Mouse (Mus musculus): ENCODE data around the gene Terb2. TPM values are rescaled to one million over a fixed set of nuclear protein-coding genes. Genes with fewer than 3 reads are reported as not detected.
A peak's percentile ranks its signal among the peaks of the same experiment; 100 is the strongest.

The Terb2 gene
- polyA plus RNA-seq, 1 experiment, result not detected

- Histone ChIP-seq H3K27me3 (ENCODE audit: control insufficient read depth, insufficient read depth, insufficient read length) (no peaks in the 10 kb centered on the region), H3K79me2 (ENCODE audit: control insufficient read depth, insufficient read depth) (no peaks in the 10 kb centered on the region), H3ac (ENCODE audit: control insufficient read depth, insufficient read length) (no peak overlapping the region), H3K4me2 (ENCODE audit: low read depth) (no peak overlapping the region), H3K4me3 (no peak overlapping the region), H3K36me3 (ENCODE audit: control insufficient read depth, insufficient read depth) (no peaks in the 10 kb centered on the region)
- TF ChIP-seq REST (IDR thresholded peaks at IDR 0.05; ENCODE audit: insufficient read depth, insufficient read length) (no peak), POLR2A (IDR thresholded peaks at IDR 0.05; ENCODE audit: insufficient read length, low read depth) (no peak), TCF12 (IDR thresholded peaks at IDR 0.05; ENCODE audit: insufficient read depth, poor library complexity, severe bottlenecking) (no peak), USF1 (IDR thresholded peaks at IDR 0.05; ENCODE audit: low read depth) (no peak), MYOD1 (IDR thresholded peaks at IDR 0.05; ENCODE audit: control insufficient read depth in 1 of 3, insufficient read length in 2 of 3, low read depth in 2 of 3) (no peak), E2F4 (IDR thresholded peaks at IDR 0.05; ENCODE audit: insufficient read depth) (no peak), CEBPB (IDR thresholded peaks at IDR 0.05; ENCODE audit: insufficient read depth, poor library complexity, severe bottlenecking) (no peak), POLR2AphosphoS2 (IDR thresholded peaks at IDR 0.05; ENCODE audit: insufficient read length, low read depth) (no peak), MAX (IDR thresholded peaks at IDR 0.05; ENCODE audit: low read depth) (no peak), TCF3 (IDR thresholded peaks at IDR 0.05; ENCODE audit: insufficient read length, low read depth) (no peak), SRF (IDR thresholded peaks at IDR 0.05; ENCODE audit: control insufficient read depth, insufficient read length, low read depth) (no peak), MYOG (IDR thresholded peaks at IDR 0.05; ENCODE audit: control insufficient read depth in 1 of 3, insufficient read depth in 1 of 3, insufficient read length in 2 of 3, low read depth in 2 of 3) (no peak)
These were observed 23.5 kb upstream of the Terb2 start for GRCm38 (mm10) chr2:122162529-122162928.

DNA sequence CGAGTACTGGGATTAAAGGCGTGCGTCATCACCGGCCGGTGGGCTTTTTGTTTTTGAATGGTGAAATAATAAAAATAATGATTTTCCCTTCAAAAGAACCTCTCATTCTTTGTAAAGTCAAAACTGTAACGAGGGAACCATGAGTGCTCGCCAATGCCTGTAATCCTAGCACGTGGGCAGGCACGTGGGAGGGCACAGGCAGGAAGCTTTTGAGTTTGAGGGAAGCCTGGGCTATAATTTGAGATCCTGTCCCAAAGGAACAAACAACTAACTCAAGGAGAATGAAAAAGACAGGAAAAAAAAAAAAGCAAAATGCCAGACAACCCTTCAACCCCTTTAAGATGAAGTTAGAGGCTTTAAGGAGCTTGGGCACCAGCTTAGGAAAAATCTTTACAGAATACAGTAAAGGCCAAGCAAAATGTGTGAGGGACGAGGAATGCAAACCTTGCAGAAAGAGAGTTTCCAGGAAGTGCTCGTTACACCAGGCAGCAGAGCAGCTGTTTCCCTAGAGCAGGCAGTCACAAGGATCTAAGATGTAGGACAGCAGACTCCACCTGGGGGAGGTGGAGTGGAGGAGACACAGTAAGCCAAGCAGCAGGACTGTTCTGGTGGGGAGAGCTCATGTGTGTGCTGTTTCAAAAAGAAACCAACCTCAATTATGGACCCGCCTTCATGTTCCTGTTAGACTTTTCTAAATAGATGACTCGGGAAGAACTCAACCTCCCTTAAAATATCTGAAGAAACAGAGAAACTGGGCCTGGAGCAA, 22.5 kb upstream of the Terb2 start:
- Histone ChIP-seq H3K4me2 (ENCODE audit: low read depth) (peak overlapping the region; percentile 83), H3K27me3 (ENCODE audit: control insufficient read depth, insufficient read depth, insufficient read length) (no peaks in the 10 kb centered on the region), H3K36me3 (ENCODE audit: control insufficient read depth, insufficient read depth) (no peaks in the 10 kb centered on the region), H3ac (ENCODE audit: control insufficient read depth, insufficient read length) (no peak overlapping the region), H3K79me2 (ENCODE audit: control insufficient read depth, insufficient read depth) (no peaks in the 10 kb centered on the region), H3K4me3 (peak overlapping the region; percentile 5)
- TF ChIP-seq MYOG (IDR thresholded peaks at IDR 0.05; ENCODE audit: control insufficient read depth in 1 of 3, insufficient read depth in 1 of 3, insufficient read length in 2 of 3, low read depth in 2 of 3), result no peak
- TF ChIP-seq MAX (IDR thresholded peaks at IDR 0.05; ENCODE audit: low read depth), result no peak

- Histone ChIP-seq H3K4me3 (peak overlapping the region; percentile 5), H3K4me2 (ENCODE audit: low read depth) (peak overlapping the region; percentile 83), H3K27me3 (ENCODE audit: control insufficient read depth, insufficient read depth, insufficient read length) (no peaks in the 10 kb centered on the region), H3K79me2 (ENCODE audit: control insufficient read depth, insufficient read depth) (no peaks in the 10 kb centered on the region), H3K36me3 (ENCODE audit: control insufficient read depth, insufficient read depth) (no peaks in the 10 kb centered on the region), H3ac (ENCODE audit: control insufficient read depth, insufficient read length) (no peak overlapping the region)
- peak; percentile 20 for TF ChIP-seq POLR2A (IDR thresholded peaks at IDR 0.05; ENCODE audit: insufficient read length, low read depth)
- no peak for TF ChIP-seq MYOD1 (IDR thresholded peaks at IDR 0.05; ENCODE audit: control insufficient read depth in 1 of 3, insufficient read length in 2 of 3, low read depth in 2 of 3)
These were observed 21.8 kb upstream of the Terb2 start for GRCm38 (mm10) chr2:122164293-122164692.

DNA sequence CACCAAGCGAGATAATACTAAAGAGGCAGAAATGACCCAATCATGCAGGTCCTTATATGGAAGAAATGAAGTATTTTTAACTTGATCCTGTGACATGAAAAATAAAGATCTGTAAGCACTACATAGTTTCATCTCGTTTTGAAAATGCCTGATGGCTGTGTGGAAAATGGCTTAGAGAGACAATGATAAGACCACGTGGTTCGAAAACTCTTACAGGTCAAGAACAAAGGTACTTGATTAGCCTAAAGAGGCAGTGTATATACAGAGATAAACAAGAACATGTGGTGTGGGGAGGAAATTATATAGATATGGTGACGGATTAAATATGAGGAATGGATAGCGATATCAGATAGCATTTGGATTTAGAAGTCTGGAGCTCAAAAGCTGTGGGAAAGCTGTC, 14.8 kb upstream of the Terb2 start:
- Histone ChIP-seq H3K27me3 (ENCODE audit: control insufficient read depth, insufficient read depth, insufficient read length) (no peaks in the 10 kb centered on the region), H3ac (ENCODE audit: control insufficient read depth, insufficient read length) (no peak overlapping the region), H3K79me2 (ENCODE audit: control insufficient read depth, insufficient read depth) (no peaks in the 10 kb centered on the region), H3K4me3 (no peak overlapping the region), H3K4me2 (ENCODE audit: low read depth) (no peak overlapping the region), H3K36me3 (ENCODE audit: control insufficient read depth, insufficient read depth) (no peaks in the 10 kb centered on the region)
- TF ChIP-seq USF1 (IDR thresholded peaks at IDR 0.05; ENCODE audit: low read depth), result no peak
- no peak for TF ChIP-seq POLR2AphosphoS2 (IDR thresholded peaks at IDR 0.05; ENCODE audit: insufficient read length, low read depth)
- no peak for TF ChIP-seq SRF (IDR thresholded peaks at IDR 0.05; ENCODE audit: control insufficient read depth, insufficient read length, low read depth)
- TF ChIP-seq MYOG (IDR thresholded peaks at IDR 0.05; ENCODE audit: control insufficient read depth in 1 of 3, insufficient read depth in 1 of 3, insufficient read length in 2 of 3, low read depth in 2 of 3), result no peak
- TF ChIP-seq POLR2A (IDR thresholded peaks at IDR 0.05; ENCODE audit: insufficient read length, low read depth), result no peak
- TF ChIP-seq MYOD1 (IDR thresholded peaks at IDR 0.05; ENCODE audit: control insufficient read depth in 1 of 3, insufficient read length in 2 of 3, low read depth in 2 of 3), result no peak
- no peak for TF ChIP-seq REST (IDR thresholded peaks at IDR 0.05; ENCODE audit: insufficient read depth, insufficient read length)
- no peak for TF ChIP-seq MAX (IDR thresholded peaks at IDR 0.05; ENCODE audit: low read depth)
- TF ChIP-seq E2F4 (IDR thresholded peaks at IDR 0.05; ENCODE audit: insufficient read depth), result no peak
- no peak for TF ChIP-seq CEBPB (IDR thresholded peaks at IDR 0.05; ENCODE audit: insufficient read depth, poor library complexity, severe bottlenecking)
- TF ChIP-seq TCF3 (IDR thresholded peaks at IDR 0.05; ENCODE audit: insufficient read length, low read depth), result no peak
- no peak for TF ChIP-seq TCF12 (IDR thresholded peaks at IDR 0.05; ENCODE audit: insufficient read depth, poor library complexity, severe bottlenecking)

DNA sequence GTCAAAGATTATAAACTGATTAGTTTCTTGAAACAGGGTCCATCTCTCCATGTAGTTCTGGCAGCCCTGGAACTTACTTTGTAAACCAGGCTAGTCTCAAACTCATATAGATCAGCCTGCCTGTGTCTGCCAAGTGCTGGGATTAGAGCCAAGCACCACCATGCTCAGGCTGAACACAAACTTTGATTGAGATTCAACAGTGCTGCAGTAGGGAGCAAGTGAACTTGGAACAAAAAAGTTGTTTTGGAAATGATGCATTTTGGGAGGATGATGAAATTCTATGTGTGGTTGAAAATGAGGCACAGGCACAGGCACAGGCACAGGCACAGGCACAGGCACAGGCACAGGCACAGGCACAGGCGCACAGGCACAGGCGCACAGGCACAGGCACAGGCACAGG, 13.9 kb upstream of the Terb2 start:
- no peaks in the 10 kb centered on the region for H3K79me2 ChIP-seq (ENCODE audit: control insufficient read depth, insufficient read depth)
- no peak overlapping the region for H3K4me2 ChIP-seq (ENCODE audit: low read depth)
- no peaks in the 10 kb centered on the region for H3K27me3 ChIP-seq (ENCODE audit: control insufficient read depth, insufficient read depth, insufficient read length)
- TF ChIP-seq POLR2A (IDR thresholded peaks at IDR 0.05; ENCODE audit: insufficient read length, low read depth) (peak; percentile 28), CEBPB (IDR thresholded peaks at IDR 0.05; ENCODE audit: insufficient read depth, poor library complexity, severe bottlenecking) (no peak; the same call in 1 of the 2 replicates), TCF12 (IDR thresholded peaks at IDR 0.05; ENCODE audit: insufficient read depth, poor library complexity, severe bottlenecking) (no peak), POLR2AphosphoS2 (IDR thresholded peaks at IDR 0.05; ENCODE audit: insufficient read length, low read depth) (no peak)
- no peaks in the 10 kb centered on the region for H3K36me3 ChIP-seq (ENCODE audit: control insufficient read depth, insufficient read depth)
- H3ac ChIP-seq (ENCODE audit: control insufficient read depth, insufficient read length), result no peak overlapping the region
- H3K4me3 ChIP-seq, result no peak overlapping the region

All from myocyte (in vitro differentiated cells).